Mouse (Mus musculus): ENCODE results near the gene Dnajc27.

Gene Dnajc27

GRCm38 (mm10) chr12:4082132-4083001 lies at the start of gene Dnajc27:
Gene Dnajc27 (plus strand): TSS chr12:4082583.
- in situ Hi-C loops (cut with MboI, MseI): loop anchor here (5.0 kb wide), 1 partner anchor 100 kb away; no protein-coding TSS in a partner anchor

- in situ Hi-C loops (cut with MboI, MseI): no loop called here
Observed at GRCm38 (mm10) chr12:4036157-4036556, 46.2 kb upstream of the Dnajc27 start.

- in situ Hi-C loops (cut with MboI, MseI): no loop called here
Observed at GRCm38 (mm10) chr12:4037511-4037910, 44.9 kb upstream of the Dnajc27 start.

- in situ Hi-C loops (cut with MboI, MseI): no loop called here
Observed at GRCm38 (mm10) chr12:4038061-4039041, 44.0 kb upstream of the Dnajc27 start, which contains the start of gene Efr3b. Gene Efr3b (minus strand): TSS chr12:4038915.

GRCm38 (mm10) chr12:4039046-4039445 lies 43.3 kb upstream of the Dnajc27 start:
- in situ Hi-C loops (cut with MboI, MseI): no loop called here

GRCm38 (mm10) chr12:4042411-4042810 lies 40.0 kb upstream of the Dnajc27 start:
- in situ Hi-C loops (cut with MboI, MseI): no loop called here

- in situ Hi-C loops (cut with MboI, MseI): no loop called here
Observed at GRCm38 (mm10) chr12:4045992-4046391, 36.4 kb upstream of the Dnajc27 start.

GRCm38 (mm10) chr12:4048031-4048430 lies 34.4 kb upstream of the Dnajc27 start:
- in situ Hi-C loops (cut with MboI, MseI): no loop called here

GRCm38 (mm10) chr12:4050861-4051425 lies 31.4 kb upstream of the Dnajc27 start:
- in situ Hi-C loops (cut with MboI, MseI): no loop called here

GRCm38 (mm10) chr12:4053643-4054042 lies 28.7 kb upstream of the Dnajc27 start:
- in situ Hi-C loops (cut with MboI, MseI): no loop called here

GRCm38 (mm10) chr12:4054845-4055244 lies 27.5 kb upstream of the Dnajc27 start:
- in situ Hi-C loops (cut with MboI, MseI): no loop called here

- in situ Hi-C loops (cut with MboI, MseI): no loop called here
Observed at GRCm38 (mm10) chr12:4058321-4058720, 24.1 kb upstream of the Dnajc27 start.

- in situ Hi-C loops (cut with MboI, MseI): no loop called here
Observed at GRCm38 (mm10) chr12:4059683-4060082, 22.7 kb upstream of the Dnajc27 start.

- in situ Hi-C loops (cut with MboI, MseI): no loop called here
Observed at GRCm38 (mm10) chr12:4065498-4065897, 16.9 kb upstream of the Dnajc27 start.

GRCm38 (mm10) chr12:4065944-4066343 lies 16.4 kb upstream of the Dnajc27 start:
- in situ Hi-C loops (cut with MboI, MseI): no loop called here

GRCm38 (mm10) chr12:4066681-4067459 lies 15.5 kb upstream of the Dnajc27 start:
- in situ Hi-C loops (cut with MboI, MseI): no loop called here

GRCm38 (mm10) chr12:4068551-4068950 lies 13.8 kb upstream of the Dnajc27 start:
- in situ Hi-C loops (cut with MboI, MseI): no loop called here

- in situ Hi-C loops (cut with MboI, MseI): no loop called here
Observed at GRCm38 (mm10) chr12:4071671-4072070, 10.7 kb upstream of the Dnajc27 start.

GRCm38 (mm10) chr12:4075407-4075806 lies 7.0 kb upstream of the Dnajc27 start:
- in situ Hi-C loops (cut with MboI, MseI): loop anchor here (5.0 kb wide), 1 partner anchor 148 kb away; no protein-coding TSS in a partner anchor

GRCm38 (mm10) chr12:4076383-4076782 lies 6.0 kb upstream of the Dnajc27 start:
- in situ Hi-C loops (cut with MboI, MseI): loop anchor here (5.0 kb wide), 1 partner anchor 149 kb away; no protein-coding TSS in a partner anchor

- in situ Hi-C loops (cut with MboI, MseI): loop anchor here (5.0 kb wide), 1 partner anchor 151 kb away; no protein-coding TSS in a partner anchor
Observed at GRCm38 (mm10) chr12:4078069-4078468, 4.3 kb upstream of the Dnajc27 start.
